Mouse (Mus musculus) naive thymus-derived CD4-positive, alpha-beta T cell, adult 5 months (primary cell): ENCODE measurements around the gene Tmppe. TPM values are rescaled to one million over a fixed set of nuclear protein-coding genes. Genes with fewer than 3 reads are reported as not detected.

ENCODE experiments used
- polyA plus RNA-seq: library from polyadenylated mRNA; unstranded; fragments of 100-300 nt; shearing (Covaris generic); gene quantifications from one replicate; pipeline ENCODE4 v1.2.1, GENCODE M21; 2017

Tmppe gene
- 15.9 TPM for polyA plus RNA-seq

GRCm38 (mm10) chr9:114400949-114401684 lies at the start of gene Tmppe, which contains the start of gene Glb1:
Gene Tmppe, plus strand, starts transcription at chr9:114401105.
Gene Glb1, plus strand, starts transcription at chr9:114401076.

GRCm38 (mm10) chr9:114389905-114390748 lies 10.8 kb upstream of the Tmppe start, which contains the start of gene Crtap:
Gene Crtap, minus strand, starts transcription at chr9:114390675.

Other genes starting within 250 kb of the Tmppe start
- gene Bcl2a1c, start 71.0 kb upstream of the Tmppe start, polyA plus RNA-seq = not detected
- gene Crtap, start 10.4 kb upstream of the Tmppe start, polyA plus RNA-seq = 5.9 TPM
- gene Glb1, start within 50 bp of the Tmppe start, polyA plus RNA-seq = 19.7 TPM
- 0.70 TPM for gene Ccr4, start 103.8 kb downstream of the Tmppe start, polyA plus RNA-seq
- gene C130032M10Rik, start 114.6 kb downstream of the Tmppe start, polyA plus RNA-seq = not detected
- 0.04 TPM for gene Trim71, start 163.3 kb downstream of the Tmppe start, polyA plus RNA-seq
- 63.7 TPM for gene Cnot10, start 239.1 kb downstream of the Tmppe start, polyA plus RNA-seq